Mouse (Mus musculus) hindbrain, embryonic 15.5 days (tissue): ENCODE measurements around the gene Brca1. TPM values are rescaled to one million over a fixed set of nuclear protein-coding genes. Genes with fewer than 3 reads are reported as not detected.

ENCODE experiments used
- ATAC-seq: fragments of 200-750 bp; cut with Nextera tagmentation; 2 replicates; pipeline ENCODE4 v1.8.0; 2017; ENCODE audit warnings: low read depth, moderate number of reproducible peaks, moderate TSS enrichment; ENCODE audit not compliant: low FRiP score
- H3K27ac ChIP-seq: fragments of 300-500 bp; sonication (generic); replicated peaks from 2 replicates; pipeline ENCODE4 v1.5.1; 2015; ENCODE audit warnings: mild to moderate bottlenecking, inconsistent platforms
- H3K27me3 ChIP-seq: fragments of 300-500 bp; sonication (generic); 2 replicates; pipeline ENCODE4 v1.6.1; 2015; ENCODE audit warnings: control low read depth, inconsistent platforms
- H3K36me3 ChIP-seq: fragments of 300-500 bp; sonication (generic); 2 replicates; pipeline ENCODE4 v1.6.1; 2015; ENCODE audit warnings: control low read depth, inconsistent platforms
- H3K4me1 ChIP-seq: fragments of 300-500 bp; sonication (generic); replicated peaks from 2 replicates; pipeline ENCODE4 v1.6.1; 2015; ENCODE audit warnings: control low read depth, inconsistent platforms
- H3K4me2 ChIP-seq: fragments of 300-500 bp; sonication (generic); 2 replicates; pipeline ENCODE4 v1.6.1; 2015; ENCODE audit warnings: moderate library complexity, mild to moderate bottlenecking, inconsistent platforms
- H3K4me3 ChIP-seq: fragments of 300-500 bp; sonication (generic); 2 replicates; pipeline ENCODE4 v1.5.1; 2015; ENCODE audit warnings: mild to moderate bottlenecking, inconsistent platforms
- H3K9ac ChIP-seq: fragments of 300-500 bp; sonication (generic); 2 replicates; pipeline ENCODE4 v1.6.1; 2015; ENCODE audit warnings: inconsistent platforms
- H3K9me3 ChIP-seq: fragments of 300-500 bp; sonication (generic); 2 replicates; pipeline ENCODE4 v1.6.1; 2016; ENCODE audit warnings: control low read depth, inconsistent platforms
- WGBS: fragments of 180-500 bp; shearing (Covaris S2); methylation state at CpG from one replicate; pipeline ENCODE4 v1.1.7; 2015; 5-methylcytosine and 5-hydroxymethylcytosine counted together
- polyA plus RNA-seq: library from polyadenylated mRNA; unstranded; fragments of >200 nt; fragmentation: Nextera tagmentation; extraction: Ambion mirVana; gene quantifications from 2 replicates; pipeline ENCODE4 v1.2.1, GENCODE M21; 2015

The Brca1 gene
- polyA plus RNA-seq, 1 experiment from 2014 or later = 2.8 TPM

DNA sequence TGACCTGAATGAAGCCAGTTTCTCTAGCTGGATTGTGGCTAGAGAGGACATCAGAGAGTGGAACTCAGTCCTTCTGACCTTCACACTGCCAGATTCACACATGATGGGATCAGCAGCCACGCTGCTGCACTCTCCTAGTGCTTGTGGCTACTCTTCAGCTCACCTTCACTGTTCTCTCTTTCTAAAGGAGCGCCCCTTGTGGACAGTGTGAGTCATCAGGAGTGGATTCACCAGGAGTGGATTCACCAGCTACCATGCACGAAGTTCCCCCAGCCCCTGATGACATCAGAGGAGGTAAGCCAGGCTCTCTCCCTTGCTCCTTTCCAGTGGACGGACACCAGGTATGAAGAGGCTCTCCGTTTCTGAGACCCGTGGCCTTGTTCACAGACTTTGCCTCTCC, 24.4 kb upstream of the Brca1 start:
- no peaks in the 10 kb centered on the region for H3K9me3 ChIP-seq
- no peaks in the 10 kb centered on the region for H3K27me3 ChIP-seq
- H3K4me3 ChIP-seq = no peak overlapping the region
- H3K9ac ChIP-seq = no peak overlapping the region
- no peaks in the 10 kb centered on the region for H3K4me1 ChIP-seq
- 80% methylated on average over 6 of the region's 6 CpGs for WGBS
- no peak overlapping the region for H3K4me2 ChIP-seq
- H3K36me3 ChIP-seq = peaks cover 93% of the 10 kb centered on the region
- no peak for ATAC-seq
- no peak overlapping the region for H3K27ac ChIP-seq

- no peak overlapping the region for H3K4me3 ChIP-seq
- H3K36me3 ChIP-seq = peaks cover 86% of the 10 kb centered on the region
- H3K9ac ChIP-seq = no peak overlapping the region
- ATAC-seq = no peak
- H3K27ac ChIP-seq = no peak overlapping the region
- no peaks in the 10 kb centered on the region for H3K27me3 ChIP-seq
- no peak overlapping the region for H3K4me2 ChIP-seq
- H3K9me3 ChIP-seq = no peaks in the 10 kb centered on the region
- WGBS = 83% methylated on average over 3 of the region's 3 CpGs
- no peaks in the 10 kb centered on the region for H3K4me1 ChIP-seq
Observed at GRCm38 (mm10) chr11:101568421-101568820, 16.7 kb upstream of the Brca1 start.

DNA sequence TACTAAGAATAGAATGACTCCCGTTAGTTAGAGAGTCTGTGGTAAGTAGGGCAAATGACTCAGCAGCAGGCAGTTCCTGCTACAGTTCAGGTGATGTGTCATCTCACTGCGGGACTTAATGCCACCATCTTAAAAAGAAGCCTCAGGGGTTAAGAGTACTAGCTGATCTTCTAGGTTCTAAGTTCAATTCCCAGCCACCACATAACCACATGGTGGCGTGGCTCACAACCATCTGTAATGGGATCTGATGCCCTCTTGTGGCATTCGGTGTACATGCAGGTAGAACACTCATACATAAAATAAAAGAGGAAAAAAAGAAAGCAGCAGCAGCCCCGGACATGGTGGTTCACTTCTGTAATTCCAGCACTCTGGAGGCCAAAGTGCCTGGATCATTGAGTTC, 10.6 kb upstream of the Brca1 start:
- Histone ChIP-seq H3K36me3 (peaks cover 67% of the 10 kb centered on the region), H3K4me1 (no peaks in the 10 kb centered on the region)
- WGBS = 38% methylated on average over 5 of the region's 5 CpGs

DNA sequence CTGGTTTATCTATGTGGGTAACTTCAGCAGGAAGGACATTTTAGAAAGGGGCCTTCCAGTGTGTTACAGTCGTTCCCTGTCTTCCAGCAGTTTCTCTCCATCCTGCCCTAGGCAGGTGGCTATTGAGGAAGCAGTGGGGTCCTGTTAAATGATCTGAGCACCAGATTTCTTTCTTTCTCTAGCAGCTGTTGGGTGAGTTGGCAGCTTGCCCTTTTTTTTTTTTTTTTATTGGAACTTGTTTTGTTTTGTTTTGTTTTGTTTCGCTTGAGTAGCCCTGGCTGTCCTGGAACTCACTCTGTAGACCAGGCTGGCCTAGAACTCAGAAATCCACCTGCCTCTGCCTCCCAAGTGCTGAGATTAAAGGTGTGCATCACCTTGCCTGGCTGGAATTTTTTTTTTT, 5.2 kb upstream of the Brca1 start:
- Histone ChIP-seq H3K27me3 (no peaks in the 10 kb centered on the region), H3K9me3 (no peaks in the 10 kb centered on the region), H3K36me3 (peaks cover 40% of the 10 kb centered on the region), H3K4me3 (no peak overlapping the region), H3K9ac (no peak overlapping the region), H3K27ac (no peak overlapping the region), H3K4me2 (no peak overlapping the region), H3K4me1 (peaks cover 27% of the 10 kb centered on the region)
- 59% methylated on average over 2 of the region's 2 CpGs for WGBS
- ATAC-seq = no peak

More for the DNA sequence above, 10.6 kb upstream of the Brca1 start:
- no peak overlapping the region for H3K9ac ChIP-seq
- H3K27ac ChIP-seq = no peak overlapping the region
- no peaks in the 10 kb centered on the region for H3K9me3 ChIP-seq
- no peak overlapping the region for H3K4me2 ChIP-seq
- ATAC-seq = no peak
- no peaks in the 10 kb centered on the region for H3K27me3 ChIP-seq
- H3K4me3 ChIP-seq = no peak overlapping the region

DNA sequence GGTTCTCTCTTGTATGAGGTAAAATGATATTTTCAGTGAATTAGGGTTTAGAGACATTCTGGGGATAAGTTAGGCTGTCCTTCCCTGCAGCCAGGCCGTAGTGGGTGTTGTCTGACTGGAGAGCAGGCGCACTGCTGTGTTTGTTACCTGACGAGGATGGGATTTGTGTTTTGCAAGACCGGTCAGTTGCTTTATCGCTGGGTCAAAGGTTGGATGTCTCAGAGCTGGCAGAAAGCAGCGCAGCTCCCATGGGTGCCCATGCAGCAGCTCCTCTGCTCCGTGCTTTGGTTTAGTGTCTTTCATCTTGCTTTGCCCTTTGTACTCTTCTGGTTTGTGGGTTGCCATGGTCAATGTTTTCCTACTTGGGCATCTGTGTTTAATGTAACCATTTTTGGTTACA, 4.8 kb upstream of the Brca1 start:
- H3K27ac ChIP-seq = no peak overlapping the region
- H3K27me3 ChIP-seq = no peaks in the 10 kb centered on the region
- WGBS = 92% methylated on average over 7 of the region's 7 CpGs
- H3K4me1 ChIP-seq = peaks cover 27% of the 10 kb centered on the region
- H3K36me3 ChIP-seq = peaks cover 39% of the 10 kb centered on the region
- H3K4me2 ChIP-seq = no peak overlapping the region
- H3K4me3 ChIP-seq = no peak overlapping the region
- ATAC-seq = no peak
- H3K9me3 ChIP-seq = no peaks in the 10 kb centered on the region
- H3K9ac ChIP-seq = no peak overlapping the region

DNA sequence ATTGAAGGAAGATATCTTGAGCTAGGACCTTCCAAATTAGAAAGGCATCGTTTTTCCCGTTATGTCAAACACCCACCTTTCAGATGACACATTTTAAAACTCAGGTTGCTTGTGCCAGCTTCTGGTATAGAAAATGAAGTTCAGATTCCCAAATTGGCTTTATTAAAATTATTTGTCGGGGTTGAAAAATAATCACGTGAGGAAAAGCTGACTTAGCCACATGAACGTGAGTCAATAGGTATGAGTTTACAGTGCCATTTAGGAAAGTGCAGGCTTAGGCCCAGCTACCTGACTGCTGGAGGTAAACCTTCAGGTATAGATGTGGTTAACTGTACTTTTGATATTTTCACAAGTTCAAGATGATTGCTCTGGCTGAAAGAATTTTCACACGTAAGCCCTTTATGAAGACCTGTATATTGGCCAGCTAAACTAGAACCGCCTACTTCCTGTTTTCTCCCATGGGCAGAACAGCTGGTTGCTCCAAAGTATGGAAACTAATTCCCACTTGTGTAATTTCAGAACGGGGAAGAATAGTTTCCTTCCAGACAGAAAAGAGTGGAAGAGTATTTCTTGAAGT, 1.7 kb upstream of the Brca1 start:
- H3K27me3 ChIP-seq = no peaks in the 10 kb centered on the region
- H3K4me3 ChIP-seq = peak overlapping the region; percentile 80
- 21% methylated on average over 8 of the region's 8 CpGs for WGBS
- peak overlapping the region; percentile 70 for H3K4me2 ChIP-seq
- peak overlapping the region; percentile 73 for H3K9ac ChIP-seq
- ATAC-seq = no peak
- no peaks in the 10 kb centered on the region for H3K9me3 ChIP-seq
- H3K4me1 ChIP-seq = peaks cover 37% of the 10 kb centered on the region
- H3K36me3 ChIP-seq = peaks cover 18% of the 10 kb centered on the region; the same call in 1 of the 2 replicates
- peak overlapping the region; percentile 97 for H3K27ac ChIP-seq

DNA sequence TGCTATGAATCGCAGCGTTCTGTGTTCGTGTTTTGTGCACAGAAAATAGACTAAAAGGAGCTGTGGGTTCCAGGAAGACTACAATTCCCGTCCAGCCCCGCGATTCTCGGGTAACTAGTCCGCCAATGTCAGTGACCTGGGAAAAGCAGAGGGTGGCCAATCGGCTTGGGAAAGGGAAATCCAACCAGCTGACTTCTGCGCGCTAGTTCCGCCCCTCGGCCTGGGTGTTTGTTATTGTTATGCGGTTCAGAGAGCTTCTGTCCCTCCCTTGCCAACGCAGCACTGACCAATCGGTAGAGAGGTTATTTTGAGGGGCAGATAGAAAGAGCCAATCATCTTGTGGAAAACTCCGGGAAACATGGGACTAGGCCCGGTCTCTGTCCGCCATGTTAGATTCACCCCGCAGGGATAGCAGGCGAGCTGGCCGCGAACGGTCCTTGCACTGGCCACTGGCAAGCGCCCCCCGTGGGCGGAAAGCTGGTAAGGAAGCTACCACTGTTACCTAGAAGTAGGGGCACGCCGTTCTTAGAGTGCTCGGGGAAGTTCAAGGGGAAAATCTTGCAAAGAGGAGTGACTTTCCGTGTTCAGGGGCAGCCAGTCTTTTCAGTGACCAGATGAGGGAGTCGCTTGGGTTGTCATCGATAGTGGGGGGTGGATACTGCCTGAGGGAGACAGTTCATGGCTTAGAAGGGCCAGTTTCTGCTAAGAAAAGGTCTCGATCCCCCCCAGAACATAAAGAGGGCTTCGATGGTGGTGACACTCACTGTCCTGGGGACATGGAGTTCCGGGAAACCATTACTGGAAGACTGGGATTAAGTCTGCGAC, 933 bp upstream of the Brca1 start:
- peak; percentile 99 for ATAC-seq
- Histone ChIP-seq H3K4me3 (peak overlapping the region; percentile 80), H3K27ac (peak overlapping the region; percentile 97), H3K4me2 (peak overlapping the region; percentile 70), H3K36me3 (peaks cover 11% of the 10 kb centered on the region; the same call in 1 of the 2 replicates), H3K9me3 (no peaks in the 10 kb centered on the region), H3K27me3 (no peaks in the 10 kb centered on the region), H3K9ac (peak overlapping the region; percentile 73), H3K4me1 (peaks cover 37% of the 10 kb centered on the region)
- WGBS = under 1% methylated on average over 37 of the region's 37 CpGs

DNA sequence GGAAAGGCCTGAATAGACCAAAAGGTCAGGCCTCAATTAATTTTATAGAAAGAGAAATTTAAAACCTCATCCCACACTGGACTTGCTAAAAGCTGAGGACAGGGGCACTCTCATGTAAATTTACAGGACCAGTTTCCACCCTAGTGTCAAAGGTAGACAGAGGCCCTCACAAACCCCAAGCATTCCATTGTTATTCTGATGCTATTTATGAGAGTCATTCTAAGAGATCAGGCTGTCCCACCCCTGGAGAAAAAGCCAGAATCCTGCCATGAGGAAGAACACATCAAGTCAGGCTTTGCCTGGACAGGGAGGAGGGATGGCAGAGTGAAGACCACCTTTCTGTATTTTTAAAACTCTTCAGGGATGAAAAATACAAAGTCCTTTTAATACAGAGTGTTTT, 3.2 kb downstream of the Brca1 start:
- ATAC-seq = no peak
- Histone ChIP-seq H3K4me2 (no peak overlapping the region), H3K9ac (no peak overlapping the region)

GRCm38 (mm10) chr11:101544132-101544531, 7.6 kb downstream of the Brca1 start:
- WGBS = 86% methylated on average over 1 of the region's 1 CpGs
- Histone ChIP-seq H3K4me1 (no peaks in the 10 kb centered on the region), H3K36me3 (no peaks in the 10 kb centered on the region), H3K9ac (no peak overlapping the region), H3K9me3 (no peaks in the 10 kb centered on the region), H3K27ac (no peak overlapping the region), H3K4me3 (no peak overlapping the region), H3K4me2 (no peak overlapping the region), H3K27me3 (no peaks in the 10 kb centered on the region)
- no peak for ATAC-seq

More for the DNA sequence above, 3.2 kb downstream of the Brca1 start:
- Histone ChIP-seq H3K27me3 (no peaks in the 10 kb centered on the region), H3K4me3 (no peak overlapping the region), H3K4me1 (peaks cover 13% of the 10 kb centered on the region), H3K36me3 (no peaks in the 10 kb centered on the region), H3K27ac (no peak overlapping the region), H3K9me3 (no peaks in the 10 kb centered on the region)

DNA sequence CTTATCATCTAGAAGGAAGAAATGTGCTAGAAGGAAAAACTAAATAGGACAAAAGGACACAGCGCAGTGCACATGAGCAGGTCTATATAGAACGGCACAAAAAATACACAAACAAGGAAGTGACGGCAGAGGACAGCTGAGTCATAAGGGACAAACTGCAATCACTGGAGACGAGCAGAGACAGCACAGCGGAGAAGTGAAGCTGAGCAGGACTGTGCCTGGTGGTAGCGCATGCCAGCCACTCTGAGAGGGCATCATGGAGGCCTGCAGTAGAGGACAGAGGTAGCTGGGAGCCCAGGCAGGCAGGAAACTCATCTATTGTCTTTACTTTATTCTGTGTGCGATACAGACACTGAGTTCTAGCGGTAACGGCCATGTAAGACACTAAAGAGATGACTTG, 8.2 kb downstream of the Brca1 start:
- no peak for ATAC-seq
- H3K4me1 ChIP-seq = no peaks in the 10 kb centered on the region
- no peaks in the 10 kb centered on the region for H3K36me3 ChIP-seq
- no peak overlapping the region for H3K4me3 ChIP-seq
- H3K9me3 ChIP-seq = no peaks in the 10 kb centered on the region
- H3K27me3 ChIP-seq = no peaks in the 10 kb centered on the region
- H3K9ac ChIP-seq = no peak overlapping the region
- WGBS = 84% methylated on average over 9 of the region's 9 CpGs
- no peak overlapping the region for H3K27ac ChIP-seq
- no peak overlapping the region for H3K4me2 ChIP-seq

DNA sequence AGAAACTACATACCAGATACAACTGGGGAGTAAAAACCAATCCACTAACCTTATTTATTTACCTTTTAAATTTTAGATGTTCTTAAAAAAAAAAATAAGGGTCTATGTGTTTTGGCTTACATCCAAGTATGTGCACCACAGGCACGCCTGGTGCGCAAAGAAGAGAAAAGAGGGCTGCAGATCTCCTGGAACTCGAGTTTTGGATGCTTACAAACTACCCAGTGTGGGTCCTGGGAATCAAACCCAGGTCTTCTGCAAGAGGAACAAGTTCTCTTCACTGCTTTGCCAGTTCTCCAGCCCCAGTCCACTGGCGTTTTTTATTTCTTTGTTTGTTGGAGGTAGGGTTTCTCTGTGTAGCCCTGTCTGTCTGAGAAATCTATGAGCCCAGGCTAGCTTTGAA, 25.1 kb downstream of the Brca1 start:
- Histone ChIP-seq H3K36me3 (no peaks in the 10 kb centered on the region), H3K27ac (no peak overlapping the region), H3K4me1 (no peaks in the 10 kb centered on the region), H3K27me3 (no peaks in the 10 kb centered on the region), H3K9me3 (no peaks in the 10 kb centered on the region), H3K9ac (no peak overlapping the region), H3K4me3 (no peak overlapping the region), H3K4me2 (no peak overlapping the region)
- WGBS = 81% methylated on average over 4 of the region's 4 CpGs
- no peak for ATAC-seq

DNA sequence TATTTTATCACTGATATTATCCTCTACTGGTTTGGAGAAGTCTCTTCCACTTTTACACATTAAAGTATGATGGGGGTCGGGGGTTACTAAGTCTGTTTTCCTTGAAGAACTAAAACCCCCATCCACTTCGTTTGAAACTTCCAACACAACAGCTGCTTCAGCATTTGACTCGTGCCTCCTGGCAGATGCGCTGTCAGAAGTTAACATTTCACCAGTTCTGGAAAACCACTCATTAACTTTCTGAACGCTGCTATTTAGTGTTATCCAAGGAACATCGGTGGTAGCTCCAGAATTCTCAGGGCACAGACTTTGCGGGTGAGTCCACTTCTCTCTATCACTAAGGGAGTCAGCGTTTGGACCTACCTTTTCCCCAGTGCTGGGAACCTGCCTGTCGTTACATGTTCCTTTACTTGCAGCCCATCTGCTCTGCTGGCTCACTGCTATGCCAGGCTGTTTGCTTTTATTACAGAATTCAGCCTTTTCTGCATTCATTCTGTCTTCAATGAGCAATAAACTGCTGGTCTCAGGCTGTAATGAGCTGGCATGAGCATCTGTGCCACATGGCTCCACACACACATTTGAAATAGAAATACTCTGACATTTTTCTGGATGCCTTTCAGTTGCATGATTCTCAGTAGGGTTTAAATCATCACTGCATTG, 25.7 kb downstream of the Brca1 start:
- Histone ChIP-seq H3K36me3 (no peaks in the 10 kb centered on the region), H3K4me2 (no peak overlapping the region), H3K9ac (no peak overlapping the region), H3K4me1 (no peaks in the 10 kb centered on the region), H3K9me3 (no peaks in the 10 kb centered on the region), H3K27me3 (no peaks in the 10 kb centered on the region), H3K4me3 (no peak overlapping the region), H3K27ac (peak overlapping the region; percentile 32; the same call in 1 of the 2 replicates)
- WGBS = 83% methylated on average over 9 of the region's 9 CpGs
- 0 out of 2 replicates have a peak, but pooled peaks have one; percentile 27 for ATAC-seq
